Mouse (Mus musculus): ENCODE results near the gene Srarp. TPM values are rescaled to one million over a fixed set of nuclear protein-coding genes. Genes with fewer than 3 reads are reported as not detected.

The Srarp gene
- total RNA-seq, 2 experiments from 2014 or later = not detected

DNA sequence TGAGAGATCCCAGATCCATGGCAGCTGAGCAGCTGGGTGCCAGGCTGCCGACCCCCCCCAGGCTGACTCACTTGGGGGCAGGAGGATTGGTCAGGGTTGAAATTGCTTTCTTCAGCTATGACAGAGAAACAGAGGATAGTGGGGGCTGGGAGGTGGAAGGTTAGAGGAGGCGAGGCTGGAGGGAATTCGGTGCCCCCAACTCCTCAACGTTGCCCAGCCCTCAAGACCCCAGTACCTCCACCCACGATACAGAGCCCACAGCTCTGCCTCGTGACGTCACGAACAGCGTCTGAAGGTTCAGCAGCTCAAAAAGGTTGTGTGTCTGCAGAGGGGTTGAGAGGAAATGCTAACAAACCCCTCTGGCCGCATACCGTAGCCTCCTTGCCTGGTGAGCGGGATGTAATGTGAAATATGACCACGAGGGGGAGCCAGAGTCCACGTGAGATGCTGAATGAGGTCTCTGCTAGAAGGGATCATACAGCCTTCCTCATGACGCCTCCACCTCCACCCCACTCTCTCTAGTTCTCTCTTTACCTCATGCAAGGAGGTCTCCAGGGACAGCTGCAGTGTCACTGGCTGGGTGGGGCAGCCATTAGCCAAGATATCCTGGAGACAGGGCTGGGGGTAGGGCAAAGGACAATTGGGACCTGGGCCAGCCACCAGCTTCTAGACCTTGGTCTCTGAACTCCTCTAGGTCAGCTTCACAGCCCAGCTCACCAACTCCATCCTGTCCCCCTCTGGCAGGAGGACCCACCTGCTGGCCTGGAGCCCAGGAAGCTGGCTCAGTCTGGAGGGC, 31.2 kb downstream of the Srarp start:
- peak; percentile 80 for DNase-seq
- intact Hi-C loops (cut with DNase I; ENCODE audit: low total_unique reads) = loop anchor here (2.0 kb wide), 1 partner anchor 170 kb away; no protein-coding TSS in a partner anchor

- intact Hi-C loops (cut with DNase I; ENCODE audit: low total_unique reads) = no loop called here
Observed at GRCm38 (mm10) chr4:141400171-141400570, 35.7 kb downstream of the Srarp start.

DNA sequence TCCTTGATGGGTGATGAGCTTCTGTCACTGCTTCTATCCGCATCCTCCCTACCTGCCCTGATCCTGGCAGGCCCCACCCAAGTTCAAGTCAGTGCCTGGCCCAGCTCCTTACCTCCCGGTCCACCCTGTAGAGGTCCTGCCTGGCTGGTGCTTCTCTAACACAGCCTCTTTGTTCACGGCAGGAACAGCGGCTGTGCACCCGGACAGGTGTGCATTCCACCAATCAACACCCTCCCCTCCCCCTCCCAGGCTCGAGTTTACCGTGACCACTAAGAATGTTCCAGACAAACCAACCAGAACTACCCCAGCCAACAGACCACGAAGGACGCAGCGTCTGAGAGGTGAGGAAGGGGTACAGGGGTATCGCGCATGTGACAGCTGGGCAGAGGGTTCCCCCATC, 37.4 kb downstream of the Srarp start, which contains the start of gene Clcnka:
TSS of gene Clcnka (minus strand) at position 180 of the 400 bp plus-strand sequence.
- intact Hi-C loops (cut with DNase I; ENCODE audit: low total_unique reads) = no loop called here
- no peak for DNase-seq

More at GRCm38 (mm10) chr4:141400171-141400570, 35.7 kb downstream of the Srarp start:
- DNase-seq = no peak

DNA sequence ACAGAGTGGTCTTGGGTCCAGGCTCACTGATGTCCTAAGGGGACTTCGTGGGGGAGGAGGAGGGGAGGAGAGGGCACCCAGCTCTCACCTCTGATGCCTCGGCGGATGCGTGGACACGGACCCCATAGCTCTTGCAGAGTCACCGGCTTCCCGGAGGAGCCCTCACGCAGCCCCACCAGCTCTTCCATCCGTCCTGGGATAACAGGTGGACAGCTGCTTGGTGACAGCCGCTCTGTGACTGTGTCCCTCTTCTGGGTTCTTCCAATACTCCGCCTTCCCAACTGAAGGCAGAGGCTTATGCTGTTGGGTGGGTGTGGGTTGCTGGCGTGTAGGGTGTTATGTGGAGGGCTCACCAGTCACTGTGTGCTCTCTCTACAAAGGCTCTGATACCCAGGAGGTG, 38.0 kb downstream of the Srarp start:
- no peak for DNase-seq
- intact Hi-C loops (cut with DNase I; ENCODE audit: low total_unique reads) = no loop called here

DNA sequence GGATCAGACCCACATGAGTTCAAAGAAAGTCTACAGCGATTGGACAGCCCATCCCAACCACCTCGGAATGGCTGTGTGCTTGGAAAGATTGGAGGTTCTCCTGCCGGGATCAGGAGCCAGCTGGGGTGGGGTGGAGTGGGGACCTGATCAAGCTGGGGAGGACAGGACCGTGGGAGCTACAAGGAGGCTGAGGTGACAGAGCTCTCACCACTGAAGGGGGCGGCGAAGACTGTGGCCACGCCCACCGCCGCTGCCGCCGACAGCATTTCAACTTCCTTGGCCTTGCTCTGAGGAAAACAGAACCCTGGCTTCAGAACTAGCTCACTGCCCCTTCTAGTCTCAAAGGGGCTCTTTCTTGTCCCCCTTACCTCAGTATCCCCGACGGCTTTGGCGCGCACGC, 41.2 kb downstream of the Srarp start:
- intact Hi-C loops (cut with DNase I; ENCODE audit: low total_unique reads) = no loop called here
- DNase-seq = no peak

GRCm38 (mm10) chr4:141391293-141391692, 44.6 kb downstream of the Srarp start:
- no peak for DNase-seq
- intact Hi-C loops (cut with DNase I; ENCODE audit: low total_unique reads) = no loop called here

DNA sequence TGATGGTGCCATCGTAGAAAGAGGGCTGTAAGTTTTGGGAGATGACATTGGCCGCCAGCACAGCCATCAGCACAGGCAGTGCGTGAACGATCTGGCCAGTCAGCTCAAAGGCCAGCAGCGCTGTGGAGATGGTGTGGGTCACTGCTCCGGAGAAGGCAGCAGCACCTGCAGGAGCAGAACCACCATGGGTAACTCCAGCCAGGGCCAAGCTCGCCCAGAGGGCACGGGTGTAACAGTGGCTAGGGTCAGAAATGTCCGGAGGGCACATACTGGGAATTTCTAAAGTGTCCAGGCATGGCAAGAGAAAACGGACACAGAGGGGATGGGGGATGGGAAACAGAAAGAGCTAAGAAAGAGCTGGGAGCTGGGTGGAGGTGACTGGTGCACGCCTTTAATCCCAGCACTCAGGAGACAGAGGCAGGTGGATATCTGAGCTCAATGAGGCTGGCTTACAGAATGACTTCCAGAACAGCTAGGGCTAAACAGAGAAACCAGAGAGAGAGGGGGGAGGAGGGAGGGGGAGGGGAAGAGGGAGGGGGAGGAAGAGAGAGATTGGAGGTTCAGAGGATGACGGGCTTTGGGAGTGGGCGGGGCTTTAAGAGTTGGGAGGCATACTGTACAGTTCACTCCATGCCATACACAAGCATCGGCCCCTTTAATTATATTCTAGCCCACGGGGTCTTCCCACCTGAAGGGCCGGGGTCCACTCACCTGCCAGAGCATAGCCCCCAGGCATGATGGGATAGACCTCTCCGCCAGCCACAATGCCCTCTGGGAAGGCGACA, 46.3 kb downstream of the Srarp start:
- no peak for DNase-seq
- intact Hi-C loops (cut with DNase I; ENCODE audit: low total_unique reads) = loop anchor here (5.0 kb wide), 1 partner anchor 188 kb away; no protein-coding TSS in a partner anchor

- intact Hi-C loops (cut with DNase I; ENCODE audit: low total_unique reads) = loop anchor here (5.0 kb wide), 1 partner anchor 189 kb away; no protein-coding TSS in a partner anchor
Observed at GRCm38 (mm10) chr4:141387933-141388332, 48.0 kb downstream of the Srarp start.

GRCm38 (mm10) chr4:141387093-141387784, 48.7 kb downstream of the Srarp start:
- intact Hi-C loops (cut with DNase I; ENCODE audit: low total_unique reads) = loop anchor here (5.0 kb wide), 1 partner anchor 190 kb away; no protein-coding TSS in a partner anchor
- peak; percentile 67 for DNase-seq

More at GRCm38 (mm10) chr4:141387933-141388332, 48.0 kb downstream of the Srarp start:
- no peak for DNase-seq

DNA sequence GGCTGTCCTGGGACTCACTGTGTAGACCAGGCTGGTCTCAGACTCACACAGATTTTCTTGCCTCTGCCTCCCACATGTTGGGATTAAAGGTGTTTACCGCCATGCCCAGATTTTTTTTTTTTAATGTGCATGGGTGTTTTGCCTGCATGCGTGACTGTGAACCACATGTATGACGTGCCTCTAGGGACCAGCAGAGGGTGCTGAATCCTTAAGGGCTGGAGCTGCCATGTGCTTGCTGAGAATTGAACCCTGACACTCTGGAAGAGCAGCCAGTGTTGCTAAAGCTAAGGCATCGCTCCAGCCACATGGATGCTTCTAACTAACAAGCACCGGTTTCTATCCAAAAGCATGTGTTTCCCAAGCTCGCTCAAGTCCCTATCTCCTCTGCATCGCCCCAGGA, 49.8 kb downstream of the Srarp start:
- intact Hi-C loops (cut with DNase I; ENCODE audit: low total_unique reads) = loop anchor here (5.0 kb wide), 1 partner anchor 191 kb away; no protein-coding TSS in a partner anchor
- no peak for DNase-seq

- no peak for DNase-seq
- intact Hi-C loops (cut with DNase I; ENCODE audit: low total_unique reads) = loop anchor here (5.0 kb wide), 1 partner anchor 192 kb away; no protein-coding TSS in a partner anchor
Observed at GRCm38 (mm10) chr4:141385275-141385674, 50.6 kb downstream of the Srarp start.

Other genes with a start within 250 kb of the Srarp start
- under 1 TPM; 0.21 to 0.38 TPM for gene Rsg1, start 222.1 kb downstream of the Srarp start, total RNA-seq (2021)
- gene Arhgef19, start 196.6 kb downstream of the Srarp start, total RNA-seq (2021) = 1 to 10 TPM; 1.3 to 1.4 TPM
- gene Epha2, start 134.9 kb downstream of the Srarp start, total RNA-seq (2021) = 1 to 10 TPM; 2.9 to 3.7 TPM
- under 1 TPM in 1 of 2 experiments, not detected in 1; 0.25 TPM for gene Fam131c, start 67.9 kb downstream of the Srarp start, total RNA-seq (2021)
- 1 to 10 TPM; 1.2 to 1.8 TPM for gene Clcnka, start 37.4 kb downstream of the Srarp start, total RNA-seq (2021)
- gene Clcnkb, start 20.1 kb downstream of the Srarp start, total RNA-seq (2021) = under 1 TPM; 0.31 to 0.80 TPM
- 100 to 1,000 TPM; 218 to 313 TPM for gene Hspb7, start 15.3 kb downstream of the Srarp start, total RNA-seq (2021)
- 10 to 100 TPM; 16.2 to 16.7 TPM for gene Zbtb17, start 8.5 kb upstream of the Srarp start, total RNA-seq (2021)
- gene Spen, start 102.5 kb upstream of the Srarp start, total RNA-seq (2021) = 10 to 100 TPM; 20.1 to 22.1 TPM
- gene Fblim1, start 170.0 kb upstream of the Srarp start, total RNA-seq (2021) = 1 to 10 TPM; 2.5 to 3.9 TPM
- 1 to 10 TPM in 1 of 2 experiments, under 1 TPM in 1; 0.66 to 1.8 TPM for gene Tmem82, start 182.5 kb upstream of the Srarp start, total RNA-seq (2021)
- gene Slc25a34, start 187.7 kb upstream of the Srarp start, total RNA-seq (2021) = 10 to 100 TPM in 1 of 2 experiments, 1 to 10 TPM in 1; 9.0 to 17.7 TPM
- 10 to 100 TPM; 22.2 to 27.7 TPM for gene Plekhm2, start 228.8 kb upstream of the Srarp start, total RNA-seq (2021)
- gene Rsc1a1, start 249.5 kb upstream of the Srarp start, total RNA-seq (2021) = 1 to 10 TPM; 6.0 TPM

Measured in gastrocnemius, postnatal 14 days (tissue).